Mouse (Mus musculus) mature B cell (primary cell): ENCODE measurements around the gene Serp2.
"Not testable (repeated sequence)": the region's sequence is repeated elsewhere in the genome, so short reads cannot be mapped to it uniquely, and the experiment has no call there.

ENCODE experiments used
- in situ Hi-C: fragments of 300-500 bp; cut with MboI; formaldehyde crosslinking; loops from 2 replicates; pipeline ENCODE4 v1.14.3; 2019

Serp2 gene

DNA sequence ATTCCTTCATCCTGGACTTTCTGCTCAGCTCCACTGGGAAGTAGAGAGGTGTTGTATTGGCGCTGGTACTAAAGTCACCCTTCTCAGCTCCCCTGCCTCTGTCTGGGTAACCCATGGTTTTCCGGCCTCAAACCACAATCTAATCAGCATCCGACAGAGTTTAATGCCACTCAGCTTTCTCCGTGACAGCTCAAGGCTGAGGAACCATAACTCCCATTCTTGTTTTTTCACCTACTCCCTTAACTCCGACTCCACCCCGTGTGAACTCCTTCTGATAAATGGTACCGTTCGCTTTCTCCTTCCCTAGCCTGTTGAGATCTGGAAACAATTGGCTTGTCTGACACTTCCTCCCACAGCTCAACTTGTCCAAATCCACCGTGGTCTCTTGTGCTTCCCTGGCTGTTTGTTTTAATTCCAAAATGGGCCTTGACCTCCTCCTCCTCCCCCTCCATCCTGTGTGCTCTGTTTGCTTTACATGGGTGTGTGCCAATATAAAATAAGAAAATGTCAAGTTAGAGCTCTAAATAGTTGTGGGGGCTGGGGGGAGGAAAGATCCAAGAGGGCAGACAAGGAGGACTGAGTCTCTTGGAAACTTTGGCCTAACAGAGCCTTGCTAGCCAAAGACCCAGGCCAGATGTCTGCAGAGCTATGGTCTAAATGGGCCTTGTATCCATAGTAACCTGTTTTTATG is 12.7 kb upstream of the Serp2 start:
- in situ Hi-C loops, result no loop called here

DNA sequence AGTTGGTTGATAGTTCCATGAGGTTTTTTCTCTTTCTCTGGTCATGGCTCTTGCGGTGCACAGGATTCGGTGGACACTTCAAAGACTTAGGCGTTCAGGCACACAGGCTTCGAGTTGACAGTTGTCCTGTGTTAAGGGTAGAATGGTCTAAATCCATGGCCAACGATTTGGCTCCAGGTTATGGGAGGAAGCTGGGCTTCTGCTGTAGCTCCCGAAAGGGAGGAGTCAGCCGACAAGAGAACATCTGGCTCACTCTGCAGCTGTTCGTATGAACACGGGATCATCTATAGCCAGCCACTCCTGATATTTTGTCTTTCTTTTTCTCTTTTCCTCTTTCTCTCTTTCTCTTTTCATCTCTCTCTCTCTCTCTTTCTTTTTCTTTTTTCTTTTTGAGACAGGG is 11.9 kb upstream of the Serp2 start:
- in situ Hi-C loops, result no loop called here

DNA sequence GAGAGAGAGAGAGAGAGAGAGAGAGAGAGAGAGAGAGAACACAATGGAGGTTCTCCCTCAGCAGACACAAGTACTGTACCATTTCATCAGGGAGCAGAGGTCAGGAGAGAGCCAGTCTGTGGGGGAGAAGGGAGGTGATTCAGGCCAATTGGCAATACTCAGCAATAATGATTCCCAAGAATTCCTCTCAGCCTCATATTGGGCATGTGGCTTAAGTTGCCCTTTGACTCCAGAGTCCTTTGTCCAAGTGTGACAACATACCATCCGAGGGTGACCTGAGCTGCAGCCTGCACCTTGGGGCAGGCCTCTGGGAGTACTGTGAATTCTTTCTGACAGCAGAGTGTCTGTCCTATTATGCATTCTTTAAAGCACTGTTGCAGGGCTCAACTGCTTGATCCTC is 10.6 kb upstream of the Serp2 start:
- in situ Hi-C loops, result no loop called here

DNA sequence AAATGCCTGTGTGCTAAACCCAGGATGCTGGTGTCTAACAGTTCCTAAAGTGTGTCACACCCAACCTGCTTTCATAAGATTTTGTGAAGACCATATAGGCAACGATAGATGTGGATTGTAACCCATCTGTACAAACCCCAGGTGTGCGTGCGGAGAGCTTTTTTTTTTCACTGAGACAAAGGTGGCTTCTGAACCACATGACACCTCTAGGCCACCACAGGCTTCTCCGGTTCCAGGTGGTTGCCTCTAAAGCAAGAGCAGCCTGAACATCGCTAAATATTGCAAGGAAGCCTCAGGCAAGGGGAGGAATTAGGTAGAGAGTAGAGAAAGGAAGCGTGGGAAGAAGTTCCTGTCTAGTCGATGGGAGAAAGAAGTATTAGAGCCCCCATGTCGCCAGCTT is 10.0 kb upstream of the Serp2 start:
- in situ Hi-C loops, result no loop called here

DNA sequence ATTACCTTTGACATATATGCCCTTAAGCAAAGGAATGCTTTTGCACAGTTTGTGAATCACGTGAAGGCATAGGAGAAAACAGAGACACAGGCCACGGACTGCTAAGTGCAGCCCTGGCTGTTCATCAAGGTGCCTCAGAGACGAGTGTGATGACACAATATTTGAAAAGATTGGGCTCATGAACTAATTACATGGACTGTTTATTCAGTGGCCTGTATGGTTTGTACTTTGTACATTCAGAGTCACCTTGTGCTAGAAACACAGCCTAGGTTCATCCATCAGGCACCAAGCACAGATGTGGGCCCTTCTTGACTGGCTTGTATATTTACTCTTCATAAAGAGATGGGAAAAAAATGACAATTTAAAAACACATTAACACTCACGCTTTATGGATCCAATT is 9.5 kb upstream of the Serp2 start:
- in situ Hi-C loops, result no loop called here

DNA sequence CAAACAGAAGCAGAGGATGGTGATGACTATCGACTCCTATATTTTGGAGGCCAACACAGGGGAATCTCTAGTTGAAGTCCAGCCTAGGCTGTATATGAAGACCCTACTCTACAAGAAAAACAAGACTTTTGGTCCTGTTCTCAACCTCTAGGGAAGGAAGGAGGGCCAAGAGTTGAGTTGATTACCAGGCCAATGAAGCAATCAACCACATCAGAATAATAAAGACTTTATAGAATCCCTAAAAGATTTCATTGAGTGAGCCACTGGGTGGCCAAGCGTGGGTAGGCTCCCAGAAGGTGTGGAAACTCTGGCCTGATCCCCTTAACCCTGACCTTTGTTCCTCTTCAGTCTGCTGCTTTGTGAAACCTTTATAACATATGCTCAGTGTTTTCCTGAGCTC is 2.5 kb upstream of the Serp2 start:
- in situ Hi-C loops, result no loop called here

DNA sequence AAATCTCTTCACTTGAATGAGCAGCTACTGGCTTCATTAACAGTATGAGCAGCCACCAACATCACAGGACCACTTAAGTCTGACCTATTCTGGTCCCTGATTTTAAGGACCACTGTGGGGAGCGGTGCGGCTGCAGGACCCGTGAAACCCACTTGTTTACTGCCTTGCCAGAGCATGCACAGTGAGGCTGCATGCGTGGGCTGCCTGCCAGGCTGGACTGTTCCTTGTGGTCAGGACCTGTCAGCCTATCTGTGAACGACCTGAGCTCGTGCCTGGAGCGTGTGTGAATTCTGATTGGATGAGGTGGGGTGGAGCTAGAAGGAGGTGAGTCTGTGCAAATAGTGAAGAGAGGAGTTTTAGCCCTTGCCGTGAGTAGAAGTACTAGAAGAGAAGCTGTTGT is 1.5 kb upstream of the Serp2 start:
- in situ Hi-C loops, result not testable (repeated sequence)

DNA sequence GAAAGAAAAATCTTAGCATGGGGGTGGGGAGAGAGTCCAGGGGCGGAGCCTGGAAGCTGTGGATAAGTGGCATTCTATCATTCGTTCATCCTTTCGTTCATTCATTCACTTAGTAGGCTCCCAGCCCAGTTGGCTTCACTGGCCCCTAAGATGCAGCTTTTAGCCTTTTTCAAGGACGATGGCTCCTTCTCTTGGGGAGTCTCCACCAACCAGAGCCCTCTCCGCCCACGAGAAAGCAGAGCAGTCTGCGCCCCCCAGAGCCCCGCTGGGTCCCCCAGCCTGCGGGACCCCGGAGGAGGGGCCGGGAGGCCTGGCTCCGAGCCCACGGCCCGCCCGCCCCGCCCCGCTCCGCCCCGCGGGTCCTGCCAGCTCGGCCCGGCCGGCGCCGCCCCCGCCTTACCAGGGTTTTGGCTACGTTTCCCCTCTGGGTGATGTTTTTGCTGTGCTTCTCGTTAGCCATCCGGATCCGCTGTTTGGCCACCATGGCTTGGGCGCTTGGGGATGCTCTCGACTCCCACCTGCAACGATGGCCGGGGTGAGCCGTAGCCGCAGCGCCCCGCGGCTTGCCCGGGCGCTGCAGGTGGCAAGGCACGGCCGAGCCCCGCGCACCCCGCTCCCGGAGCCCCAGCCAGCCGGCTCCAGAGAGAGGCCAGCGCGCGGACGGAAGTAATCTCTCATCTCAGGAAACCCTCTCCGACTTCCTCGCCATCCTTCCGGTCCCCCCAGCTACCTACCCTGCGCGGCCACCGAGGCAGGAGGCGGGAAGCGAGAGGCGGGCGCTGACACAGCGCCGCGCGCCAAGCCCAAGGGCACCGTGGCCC is 448 bp downstream of the Serp2 start:
- in situ Hi-C loops, result no loop called here

DNA sequence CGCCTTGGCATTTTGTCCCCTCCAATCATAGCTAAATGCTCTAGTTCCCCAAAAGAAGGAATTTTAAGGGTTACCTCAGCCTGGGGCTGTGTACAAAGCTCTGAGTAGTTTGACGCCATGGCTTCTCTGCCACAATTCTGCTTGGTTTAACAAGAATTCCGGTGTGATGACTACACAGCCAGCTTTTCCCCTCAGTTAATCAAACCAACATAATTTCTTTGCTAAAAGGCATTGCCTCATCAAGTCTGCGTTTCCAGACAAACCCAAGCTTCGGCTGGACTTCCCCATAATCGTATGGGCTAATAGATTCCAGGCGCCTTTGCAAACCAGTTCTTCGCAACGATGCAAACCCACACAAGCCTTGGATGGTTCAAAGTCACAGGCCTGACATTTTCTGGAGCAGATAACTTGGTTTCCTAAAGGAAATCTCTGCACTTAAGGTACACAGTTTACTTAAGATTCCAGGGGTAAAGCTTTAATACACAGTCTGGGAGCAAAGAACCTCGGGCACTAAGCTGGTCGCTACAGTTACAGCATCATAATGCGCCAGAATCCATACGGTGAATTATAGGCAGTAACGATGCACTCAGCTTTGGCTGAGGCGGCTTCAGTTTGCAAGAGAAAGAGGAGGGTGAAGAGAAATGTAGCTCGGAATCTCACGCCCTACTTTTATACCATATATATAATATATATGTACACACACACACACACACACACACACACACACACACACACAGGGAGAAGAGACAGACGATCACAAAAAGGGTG is 1.2 kb downstream of the Serp2 start:
- in situ Hi-C loops, result no loop called here

DNA sequence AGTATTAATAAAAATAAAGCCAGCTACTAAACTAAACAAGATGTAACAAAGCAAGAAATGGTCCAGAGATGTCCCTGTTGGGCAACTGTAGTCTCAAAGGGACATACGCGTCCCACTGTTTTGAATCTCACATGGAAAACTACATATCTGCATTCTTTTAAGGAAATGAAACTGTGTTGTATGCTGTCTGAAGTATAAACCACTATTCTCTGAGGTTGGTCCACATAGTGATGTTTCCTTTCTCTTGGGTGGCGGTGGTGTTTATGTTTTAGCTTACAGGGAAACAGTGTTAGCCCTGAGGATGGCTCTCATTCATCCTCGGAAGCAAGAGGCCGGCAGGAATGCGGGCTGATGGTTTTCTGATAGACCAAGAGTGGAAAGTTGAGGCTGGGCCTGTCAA is 12.6 kb downstream of the Serp2 start:
- in situ Hi-C loops, result no loop called here

DNA sequence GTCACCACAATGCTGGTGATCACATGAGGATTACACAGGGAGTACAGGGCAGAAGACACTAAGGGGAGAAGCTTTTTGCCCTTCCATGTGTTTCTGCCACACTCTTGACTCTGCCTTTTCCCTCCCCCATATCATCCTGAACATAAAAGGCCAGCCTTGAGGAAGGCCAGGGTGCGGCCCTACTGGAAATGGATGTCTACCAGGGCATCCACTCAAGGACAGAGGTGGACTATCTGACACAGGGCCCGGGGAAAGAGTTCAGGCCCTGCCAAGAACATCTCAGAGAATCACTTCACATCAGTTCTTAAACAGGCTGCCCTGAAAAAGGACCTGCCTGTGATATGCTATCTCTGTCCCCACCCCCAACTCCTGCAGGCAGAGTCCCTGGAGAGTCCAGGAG is 15.3 kb downstream of the Serp2 start:
- in situ Hi-C loops, result no loop called here

DNA sequence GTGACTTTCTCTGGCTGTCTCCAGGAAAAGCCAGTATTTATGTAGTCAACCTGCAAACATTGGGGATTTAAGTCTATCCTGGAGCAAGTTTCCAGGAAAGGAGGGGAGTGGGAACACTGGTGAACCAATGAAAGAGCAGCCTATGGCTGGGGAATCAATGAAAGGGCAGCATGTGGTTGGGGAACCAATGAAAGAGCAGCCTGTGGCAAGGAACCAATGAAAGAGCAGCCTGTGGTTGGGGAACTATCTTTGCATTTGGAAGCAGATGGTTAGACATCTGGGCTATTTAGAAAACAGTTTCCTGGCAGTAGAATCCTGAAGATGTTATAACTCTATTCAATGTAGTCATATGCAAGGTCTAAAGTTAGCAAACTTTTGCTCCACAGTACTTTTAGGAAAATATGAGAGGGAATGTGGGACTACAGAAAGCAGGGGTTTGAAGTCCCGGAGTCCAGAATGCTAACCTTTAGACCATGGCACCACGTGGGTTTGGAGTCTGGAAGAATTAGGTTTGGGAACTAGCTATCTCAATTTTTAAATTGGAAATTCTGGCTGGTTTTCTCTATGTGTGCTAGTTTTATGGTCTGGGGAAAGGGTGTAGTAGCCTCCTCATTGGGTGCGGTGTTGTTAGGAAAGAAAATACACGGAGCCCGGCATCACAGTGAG is 16.6 kb downstream of the Serp2 start:
- in situ Hi-C loops, result no loop called here

DNA sequence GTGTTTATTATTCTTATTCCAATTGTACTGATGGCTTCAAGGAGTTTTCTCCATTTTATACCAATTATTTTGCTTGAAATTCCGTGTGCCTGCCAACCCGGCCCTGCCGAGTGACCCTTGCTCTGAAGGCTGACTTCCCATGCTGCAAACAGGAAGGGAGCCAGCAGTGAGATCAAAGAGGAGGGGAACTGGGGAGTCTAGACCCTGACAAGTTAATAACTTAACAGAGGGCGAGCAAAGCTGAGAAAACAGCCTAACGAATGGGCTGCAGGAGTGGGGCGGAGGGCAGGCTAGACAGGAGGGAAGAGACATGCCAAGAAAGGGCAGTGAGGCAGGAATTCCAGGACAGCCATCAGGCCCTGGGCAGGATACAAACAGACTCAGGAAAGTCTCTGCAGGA is 19.8 kb downstream of the Serp2 start:
- in situ Hi-C loops, result no loop called here

DNA sequence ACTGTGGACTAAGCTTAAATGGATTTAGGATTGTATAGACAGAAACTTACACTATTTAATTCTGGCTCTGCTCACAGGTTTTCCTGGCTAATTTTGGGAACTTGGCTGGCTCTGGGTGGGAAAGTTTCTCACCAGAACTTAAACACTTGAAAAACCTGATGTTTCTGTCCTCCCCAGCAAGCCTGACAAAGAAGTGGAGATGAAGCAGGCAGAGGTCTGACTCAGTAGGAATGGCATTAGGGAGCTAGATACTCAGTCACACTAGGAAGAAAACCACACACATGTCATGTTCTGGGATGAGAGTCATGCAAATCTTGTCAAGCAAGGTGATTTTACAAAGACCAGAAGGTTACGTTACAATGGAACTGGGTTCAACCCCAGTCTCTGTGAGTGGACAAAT is 21.6 kb downstream of the Serp2 start:
- in situ Hi-C loops, result no loop called here

DNA sequence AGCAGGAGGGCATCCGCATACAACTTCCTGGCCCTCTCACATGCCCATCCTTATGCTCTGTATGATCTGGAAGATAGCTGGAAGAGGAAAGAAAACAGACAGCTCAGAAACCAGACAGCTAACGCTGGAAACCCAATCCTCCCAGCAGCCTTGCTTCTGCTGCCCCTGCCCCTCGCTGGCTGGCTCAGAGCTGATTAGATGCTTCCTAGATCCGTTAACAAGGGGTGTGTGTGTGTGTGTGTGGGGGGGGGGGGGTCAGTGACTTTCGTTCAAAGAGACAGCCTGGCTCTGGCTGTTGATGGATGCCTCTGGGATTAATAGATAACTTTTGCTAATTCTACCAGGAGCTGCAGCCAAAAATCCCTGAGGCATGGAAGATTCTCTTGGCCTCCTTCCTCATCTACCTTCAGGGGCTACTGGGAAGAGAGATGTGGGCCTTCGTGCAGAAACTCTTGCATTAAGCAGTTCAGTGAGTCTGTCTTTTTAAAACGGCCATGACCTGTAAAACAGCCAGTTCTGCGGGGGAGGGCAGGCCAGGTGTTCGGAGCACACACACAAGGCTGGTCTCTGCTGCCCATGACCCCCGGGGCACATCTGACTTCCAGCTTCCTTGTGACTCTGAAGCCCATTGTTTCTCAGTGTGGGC is 23.4 kb downstream of the Serp2 start:
- in situ Hi-C loops, result no loop called here

DNA sequence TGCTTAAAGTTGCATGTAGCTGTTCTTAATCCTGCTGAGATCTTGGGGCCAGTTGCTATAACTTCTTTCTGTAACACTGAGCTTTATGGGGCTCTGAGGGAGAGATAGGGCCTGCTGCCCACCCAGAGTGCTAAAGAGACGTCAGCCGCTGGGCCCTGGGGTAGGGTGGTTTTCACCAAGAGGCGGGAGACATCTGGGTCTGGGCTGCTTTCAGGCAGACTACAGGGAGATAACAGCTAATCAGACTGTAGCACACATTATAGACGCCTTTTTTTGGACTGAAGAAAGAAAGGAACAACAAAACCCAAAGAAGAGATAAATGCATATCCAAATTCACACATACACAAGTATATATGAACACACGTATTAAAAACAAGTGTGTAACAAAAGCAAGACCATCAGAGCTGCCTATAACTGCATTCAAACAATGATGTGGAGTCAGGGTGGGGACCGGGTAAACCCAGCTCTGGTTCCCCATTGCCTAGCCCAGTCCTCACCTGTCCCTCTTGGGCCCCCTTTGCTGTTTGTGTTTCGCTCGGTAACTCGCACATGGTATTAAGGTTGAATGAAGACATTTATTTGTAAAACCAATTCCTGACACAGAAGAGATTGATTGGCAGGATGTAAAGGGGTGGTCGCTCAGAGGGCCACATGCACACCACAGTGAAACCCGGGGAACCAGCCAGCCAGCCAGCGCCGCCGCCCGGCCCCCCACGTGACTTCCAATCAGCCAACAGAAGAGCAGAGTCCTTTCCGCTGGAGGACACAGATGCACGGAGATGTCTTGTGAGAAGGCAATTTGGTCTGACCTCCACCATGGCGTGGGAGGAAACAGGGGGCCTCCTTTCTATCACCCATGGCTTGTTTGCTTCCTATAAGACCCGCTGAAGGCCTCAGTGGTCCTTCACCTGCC is 24.2 kb downstream of the Serp2 start:
- in situ Hi-C loops, result no loop called here

DNA sequence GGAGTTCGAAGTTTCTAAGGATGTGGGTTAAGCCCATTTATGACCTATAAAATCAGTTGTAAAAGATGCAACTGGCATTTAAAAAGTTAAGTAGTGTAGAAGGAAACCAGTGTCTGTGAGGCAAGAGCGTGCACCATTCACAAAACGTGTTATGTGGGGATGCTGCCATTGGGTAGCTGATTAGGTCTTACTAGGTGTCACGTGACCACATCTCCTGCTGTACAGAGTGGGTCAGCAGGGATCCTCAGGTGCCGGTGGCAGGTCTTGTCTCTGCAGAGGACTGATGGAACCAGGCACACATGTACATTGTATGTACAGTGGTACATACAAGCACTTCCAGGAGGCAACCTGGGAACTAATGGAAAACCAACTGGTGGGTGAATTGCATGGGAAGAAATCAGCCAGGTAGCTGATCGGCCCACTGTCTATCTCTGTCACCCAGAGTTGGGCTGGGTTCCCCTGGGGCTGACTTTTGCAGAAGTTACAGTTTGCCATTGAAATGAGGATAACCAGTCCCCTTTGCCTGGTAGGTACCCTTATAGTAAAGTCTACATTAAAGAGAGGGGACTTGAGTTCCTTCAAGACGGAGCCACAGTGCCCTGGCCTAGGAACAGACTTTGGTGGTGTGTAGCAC is 25.5 kb downstream of the Serp2 start:
- in situ Hi-C loops, result no loop called here

DNA sequence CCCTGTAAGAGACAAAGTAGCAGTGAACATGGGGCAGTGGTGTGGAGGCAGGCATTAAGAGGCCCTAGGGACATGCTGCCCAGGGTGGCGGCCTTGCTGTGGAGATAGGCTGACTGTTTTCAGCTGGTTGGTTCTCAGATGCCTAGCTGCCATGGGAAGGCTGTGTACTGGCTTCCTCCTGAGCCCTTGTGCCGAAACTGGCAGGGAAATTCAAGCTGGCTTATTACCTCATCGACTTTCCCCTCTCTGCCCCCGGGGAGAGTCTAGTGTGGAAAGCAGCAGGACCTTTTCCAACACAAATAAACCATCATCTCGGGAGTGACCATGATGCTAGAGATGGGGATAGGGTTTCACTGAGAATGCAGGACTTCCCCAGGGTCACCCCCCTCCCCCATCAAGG is 28.0 kb downstream of the Serp2 start:
- in situ Hi-C loops, result no loop called here

DNA sequence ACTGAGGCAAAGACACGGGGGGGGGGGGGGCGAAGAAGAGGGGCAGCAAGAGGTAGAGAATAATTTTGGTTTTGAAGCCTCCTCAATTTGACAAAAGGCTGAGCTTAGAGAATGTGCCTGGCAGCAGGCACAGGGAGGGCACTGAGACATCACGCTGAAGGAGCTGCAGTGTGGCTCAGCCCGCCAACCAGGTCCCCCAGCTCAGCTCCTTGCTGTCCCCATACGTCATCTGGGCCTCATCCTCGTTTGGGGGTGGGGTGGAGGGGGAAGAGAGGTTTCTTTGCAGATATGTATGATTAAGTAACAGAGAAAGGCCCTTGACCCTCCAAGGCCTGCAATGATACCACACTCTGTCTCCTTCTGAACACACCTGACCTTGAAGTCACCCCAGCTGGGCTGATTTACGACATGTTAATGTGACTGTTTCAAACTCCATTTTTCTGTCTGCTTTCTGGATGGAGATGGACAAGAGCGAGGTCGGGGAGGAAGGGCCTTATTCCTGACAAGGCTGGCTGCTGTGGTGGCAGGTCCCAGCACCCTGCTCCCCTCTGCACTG is 28.9 kb downstream of the Serp2 start:
- in situ Hi-C loops, result no loop called here
